Mouse (Mus musculus) liver, adult 2 months (tissue): Measurements from ENCODE around the gene Megf11. TPM values are rescaled to one million over a fixed set of nuclear protein-coding genes. Genes with fewer than 3 reads are reported as not detected.
A peak's percentile ranks its signal among the peaks of the same experiment; 100 is the strongest.

Experiments used
- DNase-seq: peaks from one replicate; pipeline ENCODE4 v3.0.0-alpha.2; 2011; ENCODE audit warnings: low read depth, low spot score; ENCODE audit errors: extremely low read depth
- H3K27ac ChIP-seq: fragments of 200-500 bp; replicated peaks from 2 replicates; pipeline ENCODE4 v1.5.1; 2012; ENCODE audit warnings: low read depth, mild to moderate bottlenecking, control low read depth, inconsistent platforms, low read length; ENCODE audit not compliant: insufficient read depth
- H3K27me3 ChIP-seq: fragments of 200-500 bp; 2 replicates; pipeline ENCODE4 v1.6.1; 2012; ENCODE audit warnings: mild to moderate bottlenecking, moderate library complexity, low read length, inconsistent platforms; ENCODE audit not compliant: control insufficient read depth, insufficient read depth
- H3K36me3 ChIP-seq: fragments of 200-500 bp; 2 replicates; pipeline ENCODE4 v1.6.1; 2012; ENCODE audit warnings: low read length, inconsistent platforms; ENCODE audit not compliant: control insufficient read depth, insufficient read depth
- H3K4me1 ChIP-seq: fragments of 200-500 bp; 2 replicates; pipeline ENCODE4 v1.6.1; 2011; ENCODE audit warnings: low read length; ENCODE audit not compliant: control insufficient read depth, insufficient read depth
- H3K4me3 ChIP-seq: fragments of 200-500 bp; 2 replicates; pipeline ENCODE4 v1.5.1; 2011; ENCODE audit warnings: low read depth, mild to moderate bottlenecking, control low read depth, low read length, moderate library complexity; ENCODE audit not compliant: insufficient read depth
- H3K79me2 ChIP-seq: fragments of 200-500 bp; 2 replicates; pipeline ENCODE4 v1.6.1; 2012; ENCODE audit warnings: inconsistent platforms, mild to moderate bottlenecking, low read length, moderate library complexity; ENCODE audit not compliant: control insufficient read depth, insufficient read depth
- H3K9ac ChIP-seq: fragments of 200-500 bp; 2 replicates; pipeline ENCODE4 v1.6.1; 2012; ENCODE audit warnings: low read depth, mild to moderate bottlenecking, control low read depth, inconsistent platforms, low read length
- CTCF ChIP-seq: fragments of 200-500 bp; IDR thresholded peaks from 2 replicates; pipeline ENCODE4 v1.5.1; 2011; ENCODE audit warnings: low read depth, low read length, control low read depth
- POLR2A ChIP-seq: fragments of 200-500 bp; IDR thresholded peaks from 2 replicates; pipeline ENCODE4 v1.6.1; 2011; ENCODE audit warnings: low read length, control low read depth; ENCODE audit not compliant: insufficient read depth; ENCODE audit errors: extremely low read depth
- WGBS: fragments of 180-500 bp; shearing (Covaris S2); methylation state at CpG from one replicate; pipeline ENCODE4 v1.1.7; 2018; 5-methylcytosine and 5-hydroxymethylcytosine counted together
- polyA plus RNA-seq: library from polyadenylated mRNA; depleted of rRNA; stranded (reverse); fragments of >200 nt; gene quantifications from 2 replicates; pipeline ENCODE4 v1.2.3, GENCODE M21; 2012
- total RNA-seq: library from RNA; depleted of rRNA; stranded (reverse); fragments of >200 nt; gene quantifications from 2 replicates; pipeline ENCODE4 v1.2.3, GENCODE M21; 2014

Gene Megf11
- total and polyA plus RNA-seq, 2 experiments = 0.09 to 0.13 TPM

- H3K36me3 ChIP-seq = no peaks in the 10 kb centered on the region
- no peak for TF ChIP-seq POLR2A
- no peak for TF ChIP-seq CTCF
- no peak overlapping the region for H3K27ac ChIP-seq
- no peaks in the 10 kb centered on the region for H3K27me3 ChIP-seq
- no peak overlapping the region for H3K9ac ChIP-seq
- no peak for DNase-seq
- no peaks in the 10 kb centered on the region for H3K79me2 ChIP-seq
- peaks cover 16% of the 10 kb centered on the region for H3K4me1 ChIP-seq
- no peak overlapping the region for H3K4me3 ChIP-seq
Observed at GRCm38 (mm10) chr9:64575658-64576057, 190.2 kb downstream of the Megf11 start.

- no peak overlapping the region for H3K4me3 ChIP-seq
- H3K36me3 ChIP-seq = no peaks in the 10 kb centered on the region
- H3K9ac ChIP-seq = no peak overlapping the region
- 93% methylated on average over 5 of the region's 5 CpGs for WGBS
- H3K79me2 ChIP-seq = no peaks in the 10 kb centered on the region
- H3K4me1 ChIP-seq = peaks cover 14% of the 10 kb centered on the region
- no peak for TF ChIP-seq POLR2A
- no peak for TF ChIP-seq CTCF
- no peak for DNase-seq
- H3K27me3 ChIP-seq = no peaks in the 10 kb centered on the region
- no peak overlapping the region for H3K27ac ChIP-seq
Observed at GRCm38 (mm10) chr9:64576143-64576878, 190.9 kb downstream of the Megf11 start.

- no peaks in the 10 kb centered on the region for H3K36me3 ChIP-seq
- no peaks in the 10 kb centered on the region for H3K27me3 ChIP-seq
- no peak overlapping the region for H3K4me3 ChIP-seq
- H3K27ac ChIP-seq = no peak overlapping the region
- TF ChIP-seq POLR2A (no peak), CTCF (no peak)
- no peaks in the 10 kb centered on the region for H3K79me2 ChIP-seq
- 96% methylated on average over 3 of the region's 3 CpGs for WGBS
- no peak overlapping the region for H3K9ac ChIP-seq
- peaks cover 9% of the 10 kb centered on the region for H3K4me1 ChIP-seq
- DNase-seq = no peak
Observed at GRCm38 (mm10) chr9:64577156-64577555, 191.7 kb downstream of the Megf11 start.

GRCm38 (mm10) chr9:64578014-64578413 is 192.6 kb downstream of the Megf11 start:
- DNase-seq = peak; percentile 39
- H3K36me3 ChIP-seq = no peaks in the 10 kb centered on the region
- TF ChIP-seq CTCF (no peak), POLR2A (no peak)
- H3K27me3 ChIP-seq = no peaks in the 10 kb centered on the region
- no peaks in the 10 kb centered on the region for H3K79me2 ChIP-seq
- no peak overlapping the region for H3K4me3 ChIP-seq
- H3K9ac ChIP-seq = no peak overlapping the region
- peaks cover 3% of the 10 kb centered on the region; the same call in 1 of the 2 replicates for H3K4me1 ChIP-seq
- H3K27ac ChIP-seq = no peak overlapping the region

GRCm38 (mm10) chr9:64579306-64579705 is 193.9 kb downstream of the Megf11 start:
- H3K27ac ChIP-seq = no peak overlapping the region
- H3K36me3 ChIP-seq = no peaks in the 10 kb centered on the region
- no peaks in the 10 kb centered on the region for H3K4me1 ChIP-seq
- DNase-seq = no peak
- no peaks in the 10 kb centered on the region for H3K79me2 ChIP-seq
- H3K4me3 ChIP-seq = no peak overlapping the region
- H3K27me3 ChIP-seq = no peaks in the 10 kb centered on the region
- WGBS = 79% methylated on average over 1 of the region's 1 CpGs
- H3K9ac ChIP-seq = no peak overlapping the region
- no peak for TF ChIP-seq POLR2A
- no peak for TF ChIP-seq CTCF

- H3K9ac ChIP-seq = no peak overlapping the region
Observed at GRCm38 (mm10) chr9:64586292-64586691, 200.9 kb downstream of the Megf11 start.

More at GRCm38 (mm10) chr9:64586292-64586691, 200.9 kb downstream of the Megf11 start:
- no peak overlapping the region for H3K4me3 ChIP-seq
- 84% methylated on average over 5 of the region's 5 CpGs for WGBS
- no peak for DNase-seq
- H3K36me3 ChIP-seq = no peaks in the 10 kb centered on the region
- H3K79me2 ChIP-seq = no peaks in the 10 kb centered on the region
- H3K27me3 ChIP-seq = no peaks in the 10 kb centered on the region
- no peak overlapping the region for H3K27ac ChIP-seq
- TF ChIP-seq CTCF (no peak), POLR2A (no peak)
- peaks cover 7% of the 10 kb centered on the region for H3K4me1 ChIP-seq
